Mouse (Mus musculus) heart, embryonic 14.5 days (tissue): ENCODE measurements around the gene Gm17455. TPM values are rescaled to one million over a fixed set of nuclear protein-coding genes. Genes with fewer than 3 reads are reported as not detected.

Experiments
- ATAC-seq: fragments of 200-750 bp; cut with Nextera tagmentation; 2 replicates; pipeline ENCODE4 v1.8.0; 2017; ENCODE audit warnings: low read depth, moderate TSS enrichment; ENCODE audit not compliant: insufficient number of reproducible peaks, insufficient read depth, low FRiP score
- H3K27ac ChIP-seq, 2 experiments: fragments of 200-500 bp in 1 of 2; fragments of 300-500 bp in 1 of 2; sonication (generic) in 1 of 2; replicated peaks in 1 of 2; 2 replicates each; pipeline ENCODE4 v1.5.1; 2012 to 2014; ENCODE audit warnings: low read depth in 2 of 2, low read length in 2 of 2, control low read depth in 1 of 2, mild to moderate bottlenecking in 1 of 2, mixed read lengths in 1 of 2; ENCODE audit not compliant: control insufficient read depth in 1 of 2, insufficient read depth in 1 of 2
- H3K27me3 ChIP-seq: fragments of 300-500 bp; sonication (generic); 2 replicates; pipeline ENCODE4 v1.6.1; 2014; ENCODE audit warnings: mild to moderate bottlenecking, low read length, control low read depth; ENCODE audit not compliant: control insufficient read depth, insufficient read depth
- H3K36me3 ChIP-seq: fragments of 300-500 bp; sonication (generic); 2 replicates; pipeline ENCODE4 v1.6.1; 2014; ENCODE audit warnings: mild to moderate bottlenecking, control low read depth, low read length, mixed read lengths; ENCODE audit not compliant: control insufficient read depth, insufficient read depth
- H3K4me1 ChIP-seq, 2 experiments: fragments of 200-500 bp in 1 of 2; fragments of 300-500 bp in 1 of 2; sonication (generic) in 1 of 2; 2 replicates each; pipeline ENCODE4 v1.6.1; 2012 to 2014; ENCODE audit warnings: low read length in 2 of 2, control low read depth in 1 of 2, mixed read lengths in 1 of 2; ENCODE audit not compliant: control insufficient read depth in 2 of 2, insufficient read depth in 2 of 2
- H3K4me2 ChIP-seq: fragments of 300-500 bp; sonication (generic); 2 replicates; pipeline ENCODE4 v1.6.1; 2014; ENCODE audit warnings: mild to moderate bottlenecking, low read length
- H3K4me3 ChIP-seq, 2 experiments: fragments of 200-500 bp in 1 of 2; fragments of 300-500 bp in 1 of 2; sonication (generic) in 1 of 2; 2 replicates each; pipeline ENCODE4 v1.5.1; 2012 to 2014; ENCODE audit warnings: low read length in 2 of 2, mild to moderate bottlenecking in 2 of 2, control low read depth in 1 of 2, low read depth in 1 of 2, moderate library complexity in 1 of 2; ENCODE audit not compliant: control insufficient read depth in 1 of 2, insufficient read depth in 1 of 2
- H3K9ac ChIP-seq: fragments of 300-500 bp; sonication (generic); 2 replicates; pipeline ENCODE4 v1.6.1; 2014; ENCODE audit warnings: mild to moderate bottlenecking, low read length
- H3K9me3 ChIP-seq: fragments of 300-500 bp; sonication (generic); 2 replicates; pipeline ENCODE4 v1.6.1; 2016; ENCODE audit warnings: low read length, control low read depth; ENCODE audit not compliant: control insufficient read depth
- WGBS: fragments of 180-500 bp; shearing (Covaris S2); extraction: QIAGEN DNeasy Blood & Tissue Kit; methylation state at CpG from one replicate; pipeline ENCODE4 v1.1.7; 2014; 5-methylcytosine and 5-hydroxymethylcytosine counted together
- polyA plus RNA-seq: library from polyadenylated mRNA; unstranded; fragments of >200 nt; fragmentation: Nextera tagmentation; extraction: Ambion mirVana; gene quantifications from 2 replicates; pipeline ENCODE4 v1.2.1, GENCODE M21; 2014

Gene Gm17455
- polyA plus RNA-seq, 1 experiment from 2014 or later, result not detected

DNA sequence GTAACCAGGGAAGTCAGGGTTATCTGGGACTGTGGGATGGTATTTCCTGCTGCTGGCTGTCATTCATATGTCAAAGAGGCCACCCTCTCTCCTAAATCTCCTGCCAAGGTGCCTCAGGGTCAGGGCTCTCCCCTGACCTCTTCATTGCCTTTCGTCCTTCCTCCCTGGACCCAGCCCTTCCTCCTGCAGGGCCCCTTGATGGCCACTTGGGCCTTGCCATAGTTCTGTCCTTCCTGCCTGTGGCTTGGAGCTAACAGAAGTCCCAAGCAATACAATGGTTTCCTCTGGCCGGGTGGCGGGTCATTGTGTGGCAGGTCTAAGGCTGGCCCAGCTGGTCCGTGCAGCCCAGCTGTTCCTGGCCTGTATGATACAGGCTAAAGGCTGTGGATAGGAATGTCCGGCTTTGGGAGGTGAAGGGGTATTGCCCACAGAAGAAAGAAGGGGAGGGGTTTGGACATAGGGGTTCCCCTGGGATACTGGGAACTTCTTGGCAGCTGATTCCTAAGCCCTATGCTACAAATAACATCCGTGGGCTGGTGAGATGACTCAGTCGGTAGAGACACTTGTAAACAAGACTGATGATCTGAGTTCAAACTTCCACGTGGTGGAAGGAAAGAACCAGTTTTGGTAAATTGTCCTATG lies 25.5 kb upstream of the Gm17455 start:
- no peaks in the 10 kb centered on the region for H3K9me3 ChIP-seq
- no peak overlapping the region for H3K4me3 ChIP-seq
- H3K27ac ChIP-seq, result peak overlapping the region; percentile 22 to 50; a peak in 3 of 4 replicates
- H3K27me3 ChIP-seq, result no peaks in the 10 kb centered on the region
- H3K4me1 ChIP-seq, result peaks cover 4 to 6% of the 10 kb centered on the region in 2 experiments; a peak in 2 of 4 replicates
- H3K4me2 ChIP-seq, result no peak overlapping the region
- WGBS, result 48% methylated on average over 8 of the region's 8 CpGs
- H3K36me3 ChIP-seq, result no peaks in the 10 kb centered on the region
- H3K9ac ChIP-seq, result no peak overlapping the region
- ATAC-seq, result peak; percentile 52

GRCm38 (mm10) chr10:60376704-60377103 lies 22.8 kb upstream of the Gm17455 start:
- Histone ChIP-seq H3K4me2 (no peak overlapping the region), H3K4me3 (no peak overlapping the region), H3K9me3 (no peaks in the 10 kb centered on the region), H3K27me3 (no peaks in the 10 kb centered on the region), H3K9ac (no peak overlapping the region), H3K4me1 (peaks cover 4 to 9% of the 10 kb centered on the region in 2 experiments; a peak in 3 of 4 replicates), H3K27ac (no peak overlapping the region), H3K36me3 (no peaks in the 10 kb centered on the region)
- 73% methylated on average over 16 of the region's 16 CpGs for WGBS
- no peak for ATAC-seq

DNA sequence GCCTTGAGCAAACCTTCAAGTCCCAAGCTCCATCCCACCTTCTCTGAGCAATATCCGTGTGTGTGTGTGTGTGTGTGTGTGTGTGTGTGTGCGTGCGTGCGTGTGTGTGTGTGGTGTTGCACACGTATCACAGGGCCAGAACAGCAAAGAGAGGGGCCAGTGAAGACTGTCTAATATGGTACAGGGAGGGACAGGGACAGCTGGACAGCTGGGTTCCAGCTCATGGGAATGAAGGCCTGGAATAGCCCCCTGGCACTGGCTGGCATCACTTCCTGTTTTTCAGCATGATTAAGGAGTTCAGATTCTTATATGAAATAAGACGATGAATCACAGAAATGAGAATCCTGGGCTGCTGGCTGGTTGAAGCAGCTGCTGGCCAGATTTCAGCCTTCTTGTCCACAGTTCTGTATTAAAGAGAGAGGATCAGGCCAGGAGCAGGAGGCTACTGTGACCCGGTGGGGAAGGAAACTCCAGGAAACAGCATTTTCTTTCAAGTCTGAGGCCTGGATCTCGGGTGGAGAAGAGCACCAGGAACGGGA lies 20.0 kb upstream of the Gm17455 start:
- H3K9me3 ChIP-seq, result no peaks in the 10 kb centered on the region
- no peak overlapping the region for H3K4me2 ChIP-seq
- no peaks in the 10 kb centered on the region for H3K27me3 ChIP-seq
- no peak overlapping the region for H3K4me3 ChIP-seq
- 66% methylated on average over 9 of the region's 9 CpGs for WGBS
- H3K4me1 ChIP-seq, result peaks cover 0 to 3% of the 10 kb centered on the region in 2 experiments; a peak in 3 of 4 replicates
- peak overlapping the region in 1 of 2 experiments; percentile 26; a peak in 1 of 4 replicates for H3K27ac ChIP-seq
- H3K9ac ChIP-seq, result no peak overlapping the region
- ATAC-seq, result no peak
- no peaks in the 10 kb centered on the region for H3K36me3 ChIP-seq

- Histone ChIP-seq H3K9ac (no peak overlapping the region), H3K27ac (peak overlapping the region; percentile 25 to 26; a peak in 2 of 4 replicates), H3K9me3 (no peaks in the 10 kb centered on the region), H3K36me3 (no peaks in the 10 kb centered on the region), H3K27me3 (no peaks in the 10 kb centered on the region), H3K4me3 (no peak overlapping the region), H3K4me1 (peaks cover 0 to 3% of the 10 kb centered on the region in 2 experiments; a peak in 3 of 4 replicates), H3K4me2 (no peak overlapping the region)
- ATAC-seq, result no peak
- WGBS, result 53% methylated on average over 3 of the region's 3 CpGs
Observed at GRCm38 (mm10) chr10:60380229-60380628, 19.3 kb upstream of the Gm17455 start.

DNA sequence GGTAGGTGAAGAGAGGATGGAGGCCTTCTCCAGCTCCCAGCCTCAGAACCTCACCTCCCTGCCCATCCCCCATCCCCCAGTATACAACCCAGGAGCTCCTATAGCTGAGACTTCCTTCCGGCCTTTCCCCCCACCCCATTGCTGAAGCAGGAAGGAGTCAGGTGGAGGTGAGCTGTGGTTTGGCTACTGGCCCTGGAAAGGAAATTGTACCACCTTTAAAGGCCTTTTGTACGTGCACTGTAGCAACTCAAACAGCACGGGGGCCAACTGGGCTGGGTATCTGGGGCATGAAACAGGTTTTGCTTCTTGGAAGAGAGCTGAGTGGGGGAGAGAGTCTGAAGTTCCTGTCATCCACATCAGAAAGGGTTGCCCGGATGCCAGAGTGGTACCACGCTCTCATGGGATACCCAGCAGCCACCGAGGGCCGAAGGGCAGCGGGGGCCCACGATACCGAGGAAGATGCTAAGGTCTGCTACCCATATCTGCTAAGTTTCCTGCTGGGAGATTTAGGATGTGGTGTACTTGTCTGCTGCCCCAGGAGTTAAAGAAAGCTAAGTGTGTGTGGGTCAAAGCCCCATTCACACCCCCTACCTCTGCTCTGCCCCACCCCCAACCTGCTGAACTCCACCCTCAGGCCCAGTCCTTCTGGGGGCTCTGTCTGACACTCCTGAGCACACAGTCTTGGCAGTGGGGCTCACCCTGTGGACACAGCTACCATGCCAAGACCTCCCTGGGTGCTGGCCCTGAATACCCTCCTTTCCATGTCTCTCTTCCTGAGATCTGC lies 18.2 kb upstream of the Gm17455 start:
- WGBS, result 65% methylated on average over 10 of the region's 10 CpGs
- Histone ChIP-seq H3K36me3 (no peaks in the 10 kb centered on the region), H3K27ac (no peak overlapping the region)

GRCm38 (mm10) chr10:60388332-60388731 lies 11.2 kb upstream of the Gm17455 start:
- ATAC-seq, result no peak
- 78% methylated on average over 2 of the region's 2 CpGs for WGBS

More for the DNA sequence above, 18.2 kb upstream of the Gm17455 start:
- Histone ChIP-seq H3K9ac (no peak overlapping the region), H3K9me3 (no peaks in the 10 kb centered on the region), H3K27me3 (no peaks in the 10 kb centered on the region), H3K4me3 (no peak overlapping the region), H3K4me2 (no peak overlapping the region), H3K4me1 (peaks cover 0 to 3% of the 10 kb centered on the region in 2 experiments; a peak in 3 of 4 replicates)
- ATAC-seq, result no peak

GRCm38 (mm10) chr10:60389447-60389865 lies 10.1 kb upstream of the Gm17455 start:
- WGBS, result 11% methylated on average over 9 of the region's 9 CpGs
- H3K9ac ChIP-seq, result no peak overlapping the region
- peak overlapping the region; percentile 42 for H3K4me2 ChIP-seq
- H3K4me1 ChIP-seq, result peaks cover 16 to 20% of the 10 kb centered on the region in 2 experiments
- ATAC-seq, result no peak
- H3K27ac ChIP-seq, result no peak overlapping the region; a peak in 1 of 4 replicates
- no peak overlapping the region for H3K4me3 ChIP-seq
- H3K27me3 ChIP-seq, result no peaks in the 10 kb centered on the region
- H3K9me3 ChIP-seq, result no peaks in the 10 kb centered on the region
- H3K36me3 ChIP-seq, result no peaks in the 10 kb centered on the region

More at GRCm38 (mm10) chr10:60388332-60388731, 11.2 kb upstream of the Gm17455 start:
- no peak overlapping the region for H3K4me2 ChIP-seq
- H3K9me3 ChIP-seq, result no peaks in the 10 kb centered on the region
- no peak overlapping the region for H3K4me3 ChIP-seq
- H3K27me3 ChIP-seq, result no peaks in the 10 kb centered on the region
- no peak overlapping the region for H3K9ac ChIP-seq
- no peak overlapping the region for H3K27ac ChIP-seq
- peaks cover 16 to 20% of the 10 kb centered on the region in 2 experiments for H3K4me1 ChIP-seq
- no peaks in the 10 kb centered on the region for H3K36me3 ChIP-seq
